Mouse (Mus musculus): ENCODE measurements around the gene Phlpp1. TPM values are rescaled to one million over a fixed set of nuclear protein-coding genes. Genes with fewer than 3 reads are reported as not detected.

Phlpp1 gene
- total and polyA plus RNA-seq, 3 experiments, result 5.0 to 9.4 TPM; not detected in 1

DNA sequence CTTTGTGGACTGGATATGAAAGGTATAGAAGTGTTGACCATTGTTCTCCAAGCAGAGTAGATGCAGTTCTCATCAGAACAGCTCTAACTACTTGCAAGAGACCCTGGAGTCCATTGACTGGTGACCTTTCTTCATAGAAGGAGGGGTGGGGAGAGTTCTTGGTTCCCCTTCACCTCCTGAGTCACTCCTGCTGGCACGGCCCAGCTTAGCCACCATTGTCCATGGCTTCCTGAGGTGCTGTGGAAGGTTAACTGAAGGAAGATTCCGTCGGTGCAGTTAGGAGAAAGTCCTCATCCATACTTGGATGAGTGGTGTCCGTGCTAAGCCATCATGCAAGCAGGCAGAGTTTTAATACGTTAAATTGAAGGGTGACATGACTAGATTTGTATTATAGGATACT lies 17.8 kb downstream of the Phlpp1 start:
- Histone ChIP-seq H3K9me3 (replicated peaks; ENCODE audit: insufficient read depth, low read length) (no peaks in the 10 kb centered on the region), H3K4me1 (ENCODE audit: control insufficient read depth in 1 of 2, insufficient read depth in 2 of 2, low read length in 2 of 2) (peaks cover 3 to 10% of the 10 kb centered on the region in 2 experiments; a peak in 3 of 4 replicates), H3K4me3 (ENCODE audit: control insufficient read depth in 1 of 2, insufficient read depth in 1 of 2, low read depth in 2 of 2, low read length in 2 of 2) (no peak overlapping the region), H3K36me3 (ENCODE audit: control insufficient read depth in 1 of 2, insufficient read depth in 2 of 2, low read length in 2 of 2) (peaks cover 0 to 4% of the 10 kb centered on the region in 2 experiments; a peak in 3 of 4 replicates), H3K27me3 (ENCODE audit: control insufficient read depth in 1 of 2, insufficient read depth in 2 of 2, low read length in 2 of 2) (no peaks in the 10 kb centered on the region), H3K9ac (ENCODE audit: control insufficient read depth, low read depth, low read length, poor library complexity, severe bottlenecking) (no peak overlapping the region), H3K27ac (ENCODE audit: control insufficient read depth, low read depth, low read length) (no peak overlapping the region), H3K79me2 (ENCODE audit: control insufficient read depth, insufficient read depth, low read length, poor library complexity) (peaks cover 2% of the 10 kb centered on the region; the same call in 1 of the 2 replicates)
- no peak for DNase-seq (ENCODE audit: low read depth, low spot score)
- TF ChIP-seq MEF2A (IDR thresholded peaks at IDR 0.05; ENCODE audit: extremely low read depth, insufficient replicate concordance, low read depth, low read length, poor library complexity, severe bottlenecking), result no peak
- TF ChIP-seq GABPA (IDR thresholded peaks at IDR 0.05; ENCODE audit: low read depth, low read length), result no peak
- no peak for TF ChIP-seq MAX (IDR thresholded peaks at IDR 0.05; ENCODE audit: low read length)
- no peak for TF ChIP-seq ZC3H11A (IDR thresholded peaks at IDR 0.05; ENCODE audit: low read depth, low read length)
- no peak for TF ChIP-seq MXI1 (IDR thresholded peaks at IDR 0.05; ENCODE audit: low read depth, low read length)
- no peak for TF ChIP-seq UBTF (IDR thresholded peaks at IDR 0.05; ENCODE audit: borderline replicate concordance, insufficient read depth, low read depth, low read length)
- no peak for TF ChIP-seq RCOR1 (IDR thresholded peaks at IDR 0.05; ENCODE audit: low read depth, low read length)
- no peak for TF ChIP-seq E2F4 (IDR thresholded peaks at IDR 0.05; ENCODE audit: borderline replicate concordance, low read depth, low read length)
- TF ChIP-seq CTCF (IDR thresholded peaks at IDR 0.05 in 2 of 3, conservative IDR thresholded peaks at IDR 0.05 in 1 of 3; ENCODE audit: control insufficient read depth in 1 of 3, insufficient read depth in 1 of 3, low read depth in 2 of 3, low read length in 3 of 3, poor library complexity in 1 of 3, severe bottlenecking in 1 of 3), result no peak

DNA sequence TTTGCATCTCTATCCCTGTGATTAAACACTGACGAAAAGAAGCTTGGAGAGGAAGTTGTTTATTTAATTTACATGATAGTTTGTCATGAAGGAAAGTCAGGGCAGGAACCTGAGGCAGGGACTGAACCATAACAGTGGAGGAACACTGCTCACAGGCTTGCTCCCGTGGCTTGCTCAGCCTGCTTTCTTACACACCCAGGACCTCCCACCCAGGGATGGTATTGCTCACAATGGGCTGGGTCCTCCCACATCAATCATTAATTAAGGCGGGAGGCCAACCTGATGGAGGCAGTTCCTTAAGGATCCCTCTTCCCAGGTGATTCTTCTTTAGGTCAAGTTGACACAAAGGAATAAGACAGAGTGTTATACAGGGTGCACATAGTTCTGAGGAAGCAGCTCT lies 19.1 kb downstream of the Phlpp1 start:
- no peaks in the 10 kb centered on the region for H3K27me3 ChIP-seq (ENCODE audit: control insufficient read depth in 1 of 2, insufficient read depth in 2 of 2, low read length in 2 of 2)
- peaks cover 3 to 10% of the 10 kb centered on the region in 2 experiments; a peak in 3 of 4 replicates for H3K4me1 ChIP-seq (ENCODE audit: control insufficient read depth in 1 of 2, insufficient read depth in 2 of 2, low read length in 2 of 2)
- H3K9me3 ChIP-seq (replicated peaks; ENCODE audit: insufficient read depth, low read length), result no peaks in the 10 kb centered on the region
- peaks cover 2% of the 10 kb centered on the region; the same call in 1 of the 2 replicates for H3K79me2 ChIP-seq (ENCODE audit: control insufficient read depth, insufficient read depth, low read length, poor library complexity)
- H3K36me3 ChIP-seq (ENCODE audit: control insufficient read depth in 1 of 2, insufficient read depth in 2 of 2, low read length in 2 of 2), result peaks cover 0 to 4% of the 10 kb centered on the region in 2 experiments; a peak in 3 of 4 replicates
- no peak for TF ChIP-seq RCOR1 (IDR thresholded peaks at IDR 0.05; ENCODE audit: low read depth, low read length)
- no peak for TF ChIP-seq RAD21 (IDR thresholded peaks at IDR 0.05; ENCODE audit: low read depth, low read length)
- TF ChIP-seq MYB (IDR thresholded peaks at IDR 0.05; ENCODE audit: low read depth, low read length), result no peak
- no peak for TF ChIP-seq NELFE (IDR thresholded peaks at IDR 0.05; ENCODE audit: low read depth, low read length)
- no peak for TF ChIP-seq ZNF384 (IDR thresholded peaks at IDR 0.05; ENCODE audit: low read depth, low read length)
- TF ChIP-seq ETS1 (IDR thresholded peaks at IDR 0.05; ENCODE audit: low read depth, low read length), result no peak
- TF ChIP-seq CHD2 (IDR thresholded peaks at IDR 0.05; ENCODE audit: low read length), result no peak
- no peak for TF ChIP-seq SIN3A (IDR thresholded peaks at IDR 0.05; ENCODE audit: low read length)
- no peak for TF ChIP-seq CTCF (IDR thresholded peaks at IDR 0.05 in 2 of 3, conservative IDR thresholded peaks at IDR 0.05 in 1 of 3; ENCODE audit: control insufficient read depth in 1 of 3, insufficient read depth in 1 of 3, low read depth in 2 of 3, low read length in 3 of 3, poor library complexity in 1 of 3, severe bottlenecking in 1 of 3)
- TF ChIP-seq MAX (IDR thresholded peaks at IDR 0.05; ENCODE audit: low read length), result no peak
- no peak for TF ChIP-seq MEF2A (IDR thresholded peaks at IDR 0.05; ENCODE audit: extremely low read depth, insufficient replicate concordance, low read depth, low read length, poor library complexity, severe bottlenecking)
- H3K27ac ChIP-seq (ENCODE audit: control insufficient read depth, low read depth, low read length), result no peak overlapping the region
- no peak for DNase-seq (ENCODE audit: low read depth, low spot score)
- no peak overlapping the region for H3K4me3 ChIP-seq (ENCODE audit: control insufficient read depth in 1 of 2, insufficient read depth in 1 of 2, low read depth in 2 of 2, low read length in 2 of 2)
- no peak overlapping the region for H3K9ac ChIP-seq (ENCODE audit: control insufficient read depth, low read depth, low read length, poor library complexity, severe bottlenecking)

Measured in MEL (cell line).